14 mouse cellular contexts compared by ENCODE assay signal in genomic region chr14:122880291-122880690, GRCm38 (mm10).
"Had no signal": no experiment of that assay in that cellular context is flagged by ENCODE, and none has a peak within 500 bp of the region (broad histone marks: within the 10 kb centered on the region; RNA-seq: fewer than 3 reads in every experiment).

No protein-coding gene starts in this region.

- H3K9ac ChIP-seq: kidney, embryonic 15.5 days; limb, embryonic 12.5 days; liver, embryonic 13.5 days; liver, postnatal 0 days; lung, embryonic 15.5 days; midbrain, embryonic 12.5 days had no signal

- H3K9me3 ChIP-seq: kidney, embryonic 15.5 days; limb, embryonic 12.5 days; liver, embryonic 13.5 days; lung, embryonic 15.5 days; midbrain, embryonic 12.5 days had no signal

- H3K27me3 ChIP-seq: kidney, embryonic 15.5 days; liver, embryonic 13.5 days; lung, embryonic 15.5 days had no signal

- H3K4me2 ChIP-seq: kidney, embryonic 15.5 days; limb, embryonic 12.5 days; liver, embryonic 13.5 days; lung, embryonic 15.5 days; midbrain, embryonic 12.5 days had no signal

- H3K4me3 ChIP-seq: kidney, embryonic 15.5 days; left cerebral cortex, adult 2 months; limb, embryonic 12.5 days; liver, embryonic 13.5 days; lung, embryonic 15.5 days; midbrain, embryonic 12.5 days had no signal

- H3K4me1 ChIP-seq: liver, embryonic 13.5 days; lung, embryonic 15.5 days had no signal

- H3K36me3 ChIP-seq: kidney, embryonic 15.5 days; limb, embryonic 12.5 days; liver, embryonic 13.5 days; lung, embryonic 15.5 days; midbrain, embryonic 12.5 days had no signal

- ATAC-seq: liver, postnatal 0 days; midbrain, embryonic 16.5 days had no signal

- H3K27ac ChIP-seq: kidney, embryonic 15.5 days; left cerebral cortex, adult 2 months; limb, embryonic 12.5 days; liver, embryonic 13.5 days; lung, embryonic 15.5 days; midbrain, embryonic 12.5 days; stomach, postnatal 0 days had no signal

- DNase-seq: kidney, postnatal 14 days; liver; liver, embryonic 13.5 days; liver, postnatal 0 days; right cerebral cortex, adult 18-20 months; right cerebral cortex, postnatal 25 days; thymus, postnatal 4 days had no signal
